Mouse (Mus musculus) CH12.LX (cell line): ENCODE measurements around the gene Mfsd2a. TPM values are rescaled to one million over a fixed set of nuclear protein-coding genes. Genes with fewer than 3 reads are reported as not detected.

Experiments
- DNase-seq: peaks from one replicate; pipeline ENCODE4 v3.0.0-alpha.2; 2013; ENCODE audit errors: extremely low read depth
- H3K27ac ChIP-seq: 2 replicates; pipeline ENCODE4 v1.5.1; 2012; ENCODE audit warnings: low read depth, mild to moderate bottlenecking, control low read depth, moderate library complexity; ENCODE audit not compliant: insufficient read depth
- H3K27me3 ChIP-seq: replicated peaks from 2 replicates; pipeline ENCODE3; 2012; ENCODE audit warnings: inconsistent platforms
- H3K36me3 ChIP-seq, 2 experiments: replicated peaks in 1 of 2; 2 replicates each; pipeline versions ENCODE3 to v1.6.1; 2012; ENCODE audit warnings: inconsistent platforms in 1 of 2, low read length in 1 of 2, mild to moderate bottlenecking in 1 of 2, mixed read lengths in 1 of 2, moderate library complexity in 1 of 2; ENCODE audit not compliant: control insufficient read depth in 1 of 2, insufficient read depth in 1 of 2
- H3K4me1 ChIP-seq, 2 experiments: 2 replicates each; pipeline ENCODE4 v1.6.1; 2012; ENCODE audit warnings: inconsistent platforms in 1 of 2, moderate library complexity in 1 of 2; ENCODE audit not compliant: insufficient read depth in 2 of 2, control insufficient read depth in 1 of 2
- H3K4me2 ChIP-seq: 2 replicates; pipeline ENCODE4 v1.6.1; 2012; ENCODE audit warnings: low read depth, mild to moderate bottlenecking, control low read depth; ENCODE audit not compliant: poor library complexity, insufficient read depth, severe bottlenecking
- H3K4me3 ChIP-seq, 3 experiments: fragments of 150-350 bp in 1 of 3; sonication (generic) in 1 of 3; replicated peaks in 1 of 3; 2 replicates each; pipeline versions ENCODE3 to v1.5.1; 2011 to 2012; ENCODE audit warnings: low read depth in 2 of 3, low read length in 2 of 3, mild to moderate bottlenecking in 2 of 3, moderate library complexity in 2 of 3, control low read depth in 1 of 3, improper control_type of control experiment in 1 of 3, inconsistent platforms in 1 of 3, mixed read lengths in 1 of 3; ENCODE audit not compliant: poor library complexity in 1 of 3
- H3K79me2 ChIP-seq: replicated peaks from 2 replicates; pipeline ENCODE4 v1.6.1; 2012; ENCODE audit warnings: mild to moderate bottlenecking, moderate library complexity; ENCODE audit not compliant: control insufficient read depth, poor library complexity, insufficient read depth, severe bottlenecking; ENCODE audit errors: extremely low read depth
- H3K9ac ChIP-seq: 2 replicates; pipeline ENCODE4 v1.6.1; 2012; ENCODE audit warnings: low read depth, mild to moderate bottlenecking, control low read depth, moderate library complexity; ENCODE audit not compliant: insufficient read depth
- H3K9me3 ChIP-seq: replicated peaks from 2 replicates; pipeline ENCODE3; 2012; ENCODE audit warnings: low read length, inconsistent platforms, mixed read lengths
- BHLHE40 ChIP-seq: IDR thresholded peaks from 2 replicates; pipeline ENCODE4 v1.6.1; 2011; ENCODE audit warnings: mild to moderate bottlenecking, low read depth, low read length, improper control_type of control experiment
- CHD1 ChIP-seq: IDR thresholded peaks from 2 replicates; pipeline ENCODE4 v1.6.1; 2012; ENCODE audit warnings: low read depth, low read length, improper control_type of control experiment, inconsistent platforms
- CHD2 ChIP-seq: IDR thresholded peaks from 2 replicates; pipeline ENCODE4 v1.6.1; 2011; ENCODE audit warnings: low read length, improper control_type of control experiment
- CTCF ChIP-seq, 2 experiments: IDR thresholded peaks in 1 of 2; conservative IDR thresholded peaks in 1 of 2; 2 replicates each; pipeline ENCODE4 v1.5.1; 2011 to 2012; ENCODE audit warnings: low read depth in 2 of 2, low read length in 2 of 2, improper control_type of control experiment in 1 of 2, inconsistent platforms in 1 of 2, mild to moderate bottlenecking in 1 of 2, moderate library complexity in 1 of 2
- E2F4 ChIP-seq: IDR thresholded peaks from 2 replicates; pipeline ENCODE4 v1.6.1; 2011; ENCODE audit warnings: low read depth, low read length, improper control_type of control experiment; ENCODE audit not compliant: insufficient replicate concordance
- ETS1 ChIP-seq: conservative IDR thresholded peaks from 2 replicates; pipeline ENCODE4 v1.6.1; 2012; ENCODE audit warnings: low read depth, mild to moderate bottlenecking, inconsistent platforms, low read length, improper control_type of control experiment, moderate library complexity
- GABPA ChIP-seq: IDR thresholded peaks from 2 replicates; pipeline ENCODE4 v1.6.1; 2012; ENCODE audit warnings: low read depth, low read length, improper control_type of control experiment, inconsistent platforms; ENCODE audit not compliant: insufficient replicate concordance
- HCFC1 ChIP-seq: IDR thresholded peaks from 2 replicates; pipeline ENCODE4 v1.6.1; 2012; ENCODE audit warnings: low read depth, mild to moderate bottlenecking, inconsistent platforms, low read length, improper control_type of control experiment
- IRF4 ChIP-seq: IDR thresholded peaks from 2 replicates; pipeline ENCODE4 v1.6.1; 2014; ENCODE audit warnings: low read depth, mild to moderate bottlenecking, inconsistent platforms, low read length, improper control_type of control experiment
- JUND ChIP-seq: conservative IDR thresholded peaks from 2 replicates; pipeline ENCODE4 v1.6.1; 2011; ENCODE audit warnings: low read depth, low read length, improper control_type of control experiment
- KAT2A ChIP-seq: IDR thresholded peaks from 2 replicates; pipeline ENCODE4 v1.6.1; 2012; ENCODE audit warnings: low read length, improper control_type of control experiment, inconsistent platforms; ENCODE audit not compliant: insufficient replicate concordance
- MAFK ChIP-seq: IDR thresholded peaks from 2 replicates; pipeline ENCODE4 v1.6.1; 2011; ENCODE audit warnings: low read length, improper control_type of control experiment; ENCODE audit not compliant: insufficient replicate concordance
- MAX ChIP-seq: IDR thresholded peaks from 2 replicates; pipeline ENCODE4 v1.6.1; 2011; ENCODE audit warnings: low read length, improper control_type of control experiment
- MAZ ChIP-seq: IDR thresholded peaks from 2 replicates; pipeline ENCODE4 v1.6.1; 2012; ENCODE audit warnings: low read depth, mild to moderate bottlenecking, inconsistent platforms, low read length, improper control_type of control experiment, moderate library complexity
- MEF2A ChIP-seq: IDR thresholded peaks from 2 replicates; pipeline ENCODE4 v1.6.1; 2014; ENCODE audit warnings: low read depth, mild to moderate bottlenecking, inconsistent platforms, low read length, improper control_type of control experiment, borderline replicate concordance
- MXI1 ChIP-seq: IDR thresholded peaks from 2 replicates; pipeline ENCODE4 v1.6.1; 2011; ENCODE audit warnings: mild to moderate bottlenecking, low read depth, low read length, improper control_type of control experiment
- MYC ChIP-seq: IDR thresholded peaks from 2 replicates; pipeline ENCODE4 v1.6.1; 2011; ENCODE audit warnings: low read depth, mild to moderate bottlenecking, improper control_type of control experiment, low read length
- PAX5 ChIP-seq: IDR thresholded peaks from 2 replicates; pipeline ENCODE4 v1.6.1; 2012; ENCODE audit warnings: low read length, inconsistent platforms, mixed read lengths
- POLR2A ChIP-seq: IDR thresholded peaks from 2 replicates; pipeline ENCODE4 v1.6.1; 2011; ENCODE audit warnings: low read depth, mild to moderate bottlenecking, improper control_type of control experiment, low read length
- POLR2AphosphoS2 ChIP-seq: IDR thresholded peaks from 2 replicates; pipeline ENCODE4 v1.6.1; 2011; ENCODE audit warnings: low read depth, low read length, improper control_type of control experiment
- RAD21 ChIP-seq: IDR thresholded peaks from 2 replicates; pipeline ENCODE4 v1.6.1; 2011; ENCODE audit warnings: low read depth, mild to moderate bottlenecking, low read length, improper control_type of control experiment, moderate library complexity
- RCOR1 ChIP-seq: conservative IDR thresholded peaks from 2 replicates; pipeline ENCODE4 v1.6.1; 2012; ENCODE audit warnings: low read depth, mild to moderate bottlenecking, inconsistent platforms, low read length, improper control_type of control experiment
- SIN3A ChIP-seq: IDR thresholded peaks from 2 replicates; pipeline ENCODE4 v1.6.1; 2012; ENCODE audit warnings: low read length, improper control_type of control experiment, inconsistent platforms
- SMC3 ChIP-seq: IDR thresholded peaks from 2 replicates; pipeline ENCODE4 v1.6.1; 2011; ENCODE audit warnings: low read depth, low read length, improper control_type of control experiment
- TBP ChIP-seq: conservative IDR thresholded peaks from 2 replicates; pipeline ENCODE4 v1.6.1; 2011; ENCODE audit warnings: low read depth, low read length, improper control_type of control experiment
- TCF12 ChIP-seq: IDR thresholded peaks from 2 replicates; pipeline ENCODE4 v1.6.1; 2014; ENCODE audit warnings: low read depth, mild to moderate bottlenecking, inconsistent platforms, low read length, improper control_type of control experiment
- UBTF ChIP-seq: IDR thresholded peaks from 2 replicates; pipeline ENCODE4 v1.6.1; 2012; ENCODE audit warnings: low read depth, mild to moderate bottlenecking, inconsistent platforms, low read length, improper control_type of control experiment, moderate library complexity
- USF1 ChIP-seq: IDR thresholded peaks from 2 replicates; pipeline ENCODE4 v1.6.1; 2014; ENCODE audit warnings: low read depth, mild to moderate bottlenecking, inconsistent platforms, low read length, improper control_type of control experiment
- USF2 ChIP-seq: conservative IDR thresholded peaks from 2 replicates; pipeline ENCODE4 v1.6.1; 2011; ENCODE audit warnings: low read depth, low read length, improper control_type of control experiment
- ZC3H11A ChIP-seq: IDR thresholded peaks from 2 replicates; pipeline ENCODE4 v1.6.1; 2012; ENCODE audit warnings: low read depth, mild to moderate bottlenecking, inconsistent platforms, low read length, improper control_type of control experiment
- ZKSCAN1 ChIP-seq: IDR thresholded peaks from 2 replicates; pipeline ENCODE4 v1.6.1; 2012; ENCODE audit warnings: low read depth, inconsistent platforms, low read length, improper control_type of control experiment, borderline replicate concordance
- ZMIZ1 ChIP-seq: IDR thresholded peaks from 2 replicates; pipeline ENCODE4 v1.6.1; 2012; ENCODE audit warnings: low read depth, mild to moderate bottlenecking, inconsistent platforms, low read length, improper control_type of control experiment
- ZNF384 ChIP-seq: IDR thresholded peaks from 2 replicates; pipeline ENCODE4 v1.6.1; 2012; ENCODE audit warnings: low read depth, low read length, improper control_type of control experiment, inconsistent platforms
- dilution Hi-C: fragments of 300-500 bp; cut with MboI; formaldehyde crosslinking; loops from 2 replicates; pipeline ENCODE4 v1.14.3; 2020; ENCODE audit warnings: low sequenced_read_pairs; ENCODE audit not compliant: extremely low pct_unique_long_range_greater_than_20kb, extremely low pct_ligation_motif_present
- in situ Hi-C: fragments of 300-500 bp; cut with MboI; formaldehyde crosslinking; loops from 3 replicates; pipeline ENCODE4 v1.14.3; 2019; ENCODE audit warnings: low sequenced_read_pairs, low pct_ligation_motif_present, low pct_unique_long_range_greater_than_20kb, mixed read lengths
- polyA plus RNA-seq: library from polyadenylated mRNA; unstranded; fragments of >175 nt; gene quantifications from 2 replicates; pipeline ENCODE4 v1.2.1, GENCODE M21; 2012; ENCODE audit warnings: low read depth; ENCODE audit not compliant: insufficient read length
- total RNA-seq, 2 experiments: library from RNA; depleted of rRNA; stranded (reverse); fragments of 300-350 nt in 1 of 2; fragments of >200 nt in 1 of 2; gene quantifications; 2 replicates each; pipeline ENCODE4 v1.2.3; 2012 to 2014

The Mfsd2a gene
- total and polyA plus RNA-seq, 3 experiments, result 17.3 to 18.3 (median 17.4) TPM

GRCm38 (mm10) chr4:122902156-122902555 is 58.8 kb downstream of the Mfsd2a start:
- no peaks in the 10 kb centered on the region for H3K36me3 ChIP-seq
- in situ Hi-C loops (no loop called here), dilution Hi-C loops (no loop called here)
- H3K79me2 ChIP-seq, result no peaks in the 10 kb centered on the region
- H3K4me3 ChIP-seq, result no peak overlapping the region
- DNase-seq, result no peak
- no peak overlapping the region for H3K4me2 ChIP-seq
- no peaks in the 10 kb centered on the region for H3K9me3 ChIP-seq
- no peaks in the 10 kb centered on the region for H3K27me3 ChIP-seq
- TF ChIP-seq RAD21 (peak; percentile 37), SMC3 (peak; percentile 45), CTCF (conservative IDR thresholded peaks at IDR 0.05 in 1 of 2, IDR thresholded peaks at IDR 0.05 in 1 of 2; ENCODE audit: low read depth in 2 of 2, low read length in 2 of 2) (peak in 1 of 2 experiments; percentile 63; a peak in 2 of 4 replicates), MYC (0 out of 2 replicates have a peak, but pooled peaks have one; percentile 31), IRF4 (peak; percentile 26; the same call in 1 of the 2 replicates), PAX5 (no peak)
- no peak overlapping the region for H3K9ac ChIP-seq
- H3K4me1 ChIP-seq, result peaks cover 5 to 19% of the 10 kb centered on the region in 2 experiments; a peak in 3 of 4 replicates
- no peak overlapping the region for H3K27ac ChIP-seq

- peaks cover 1 to 9% of the 10 kb centered on the region in 2 experiments; a peak in 2 of 4 replicates for H3K4me1 ChIP-seq
- H3K79me2 ChIP-seq, result no peaks in the 10 kb centered on the region
- H3K9me3 ChIP-seq, result peaks cover 4% of the 10 kb centered on the region
- DNase-seq, result peak; percentile 87
- dilution Hi-C loops (no loop called here), in situ Hi-C loops (no loop called here)
- H3K36me3 ChIP-seq, result no peaks in the 10 kb centered on the region
- no peak overlapping the region; the same call in 1 of the 2 replicates for H3K4me2 ChIP-seq
- no peak overlapping the region for H3K4me3 ChIP-seq
- H3K27me3 ChIP-seq, result no peaks in the 10 kb centered on the region
- H3K27ac ChIP-seq, result no peak overlapping the region
- H3K9ac ChIP-seq, result no peak overlapping the region
- TF ChIP-seq JUND (no peak; the same call in 1 of the 2 replicates), POLR2A (no peak), MAFK (no peak; the same call in 1 of the 2 replicates), KAT2A (no peak), MAX (no peak), HCFC1 (no peak), TCF12 (no peak), MXI1 (no peak), USF1 (no peak), TBP (no peak), ZKSCAN1 (no peak), CTCF (conservative IDR thresholded peaks at IDR 0.05 in 1 of 2, IDR thresholded peaks at IDR 0.05 in 1 of 2; ENCODE audit: low read depth in 2 of 2, low read length in 2 of 2) (peak in 1 of 2 experiments; percentile 91; a peak in 3 of 4 replicates), RAD21 (peak; percentile 73), SMC3 (peak; percentile 84), USF2 (no peak), MYC (peak; percentile 36; the same call in 1 of the 2 replicates), E2F4 (no peak), ZMIZ1 (no peak), ZC3H11A (no peak), RCOR1 (no peak), UBTF (no peak), SIN3A (0 out of 2 replicates have a peak, but pooled peaks have one; percentile 46), CHD1 (no peak), CHD2 (no peak), POLR2AphosphoS2 (no peak), BHLHE40 (no peak), ZNF384 (no peak), MEF2A (peak; percentile 29; the same call in 1 of the 2 replicates), ETS1 (no peak), MAZ (no peak), GABPA (no peak)
Measured at GRCm38 (mm10) chr4:122898313-122898712, 62.7 kb downstream of the Mfsd2a start.
